Mouse (Mus musculus): ENCODE data around the gene Adprhl2.

Adprhl2 gene

GRCm38 (mm10) chr4:126269292-126269691 is 52.2 kb downstream of the Adprhl2 start:
- no peak for DNase-seq (ENCODE audit: low spot score in 2 of 2)

Measured in left cerebral cortex, adult 9 months (tissue).